Mouse (Mus musculus) limb, embryonic 11.5 days (tissue): ENCODE results near the gene Cd300c. TPM values are rescaled to one million over a fixed set of nuclear protein-coding genes. Genes with fewer than 3 reads are reported as not detected.
A peak's percentile ranks its signal among the peaks of the same experiment; 100 is the strongest.

Experiments
- ATAC-seq: fragments of 200-750 bp; cut with Nextera tagmentation; 2 replicates; pipeline ENCODE4 v1.8.0; 2017; ENCODE audit warnings: low read depth; ENCODE audit not compliant: insufficient number of reproducible peaks, low FRiP score, low TSS enrichment
- DNase-seq: peaks from one replicate; pipeline ENCODE4 v3.0.0-alpha.2; 2015; ENCODE audit warnings: low spot score
- H3K27ac ChIP-seq: fragments of 300-500 bp; sonication (generic); replicated peaks from 2 replicates; pipeline ENCODE4 v1.5.1; 2014; ENCODE audit warnings: low read depth, mild to moderate bottlenecking, low read length
- H3K27me3 ChIP-seq: fragments of 300-500 bp; sonication (generic); 2 replicates; pipeline ENCODE4 v1.6.1; 2014; ENCODE audit warnings: mild to moderate bottlenecking, low read length, mixed read lengths; ENCODE audit not compliant: control insufficient read depth, insufficient read depth
- H3K36me3 ChIP-seq: fragments of 300-500 bp; sonication (generic); 2 replicates; pipeline ENCODE4 v1.6.1; 2014; ENCODE audit warnings: mild to moderate bottlenecking, low read length, moderate library complexity, mixed read lengths; ENCODE audit not compliant: control insufficient read depth, insufficient read depth
- H3K4me1 ChIP-seq: fragments of 300-500 bp; sonication (generic); 2 replicates; pipeline ENCODE4 v1.6.1; 2014; ENCODE audit warnings: low read length, mixed read lengths; ENCODE audit not compliant: control insufficient read depth, insufficient read depth
- H3K4me2 ChIP-seq: fragments of 300-500 bp; sonication (generic); 2 replicates; pipeline ENCODE4 v1.6.1; 2014; ENCODE audit warnings: low read depth, mild to moderate bottlenecking, moderate library complexity; ENCODE audit not compliant: severe bottlenecking
- H3K4me3 ChIP-seq: fragments of 300-500 bp; sonication (generic); 2 replicates; pipeline ENCODE4 v1.5.1; 2014; ENCODE audit warnings: low read depth, low read length
- H3K9ac ChIP-seq: fragments of 300-500 bp; sonication (generic); 2 replicates; pipeline ENCODE4 v1.6.1; 2014; ENCODE audit warnings: mild to moderate bottlenecking, low read length
- H3K9me3 ChIP-seq: fragments of 300-500 bp; sonication (generic); 2 replicates; pipeline ENCODE4 v1.6.1; 2016; ENCODE audit warnings: low read length; ENCODE audit not compliant: control insufficient read depth
- WGBS: fragments of 180-500 bp; shearing (Covaris S2); extraction: QIAGEN DNeasy Blood & Tissue Kit; methylation state at CpG from one replicate; pipeline ENCODE4 v1.1.7; 2014; 5-methylcytosine and 5-hydroxymethylcytosine counted together
- polyA plus RNA-seq: library from polyadenylated mRNA; unstranded; fragments of >200 nt; fragmentation: Nextera tagmentation; extraction: Ambion mirVana; gene quantifications from 2 replicates; pipeline ENCODE4 v1.2.1, GENCODE M21; 2014

Cd300c gene
- polyA plus RNA-seq, 1 experiment from 2014 or later, result not detected

- Histone ChIP-seq H3K9me3 (no peaks in the 10 kb centered on the region), H3K27ac (no peak overlapping the region), H3K4me3 (no peak overlapping the region), H3K4me2 (no peak overlapping the region), H3K27me3 (no peaks in the 10 kb centered on the region), H3K9ac (no peak overlapping the region), H3K4me1 (no peaks in the 10 kb centered on the region), H3K36me3 (no peaks in the 10 kb centered on the region)
- DNase-seq (no peak), ATAC-seq (no peak)
- 71% methylated on average over 1 of the region's 1 CpGs for WGBS
Observed at GRCm38 (mm10) chr11:114960369-114960768, 8.6 kb downstream of the Cd300c start.

GRCm38 (mm10) chr11:114934144-114934543 lies 34.8 kb downstream of the Cd300c start, which contains the start of gene Cd300lb:
Gene Cd300lb (minus strand): TSS chr11:114934386.
- Histone ChIP-seq H3K27ac (no peak within 1 kb of the TSS), H3K27me3 (no peaks in the 10 kb centered on the region), H3K9me3 (no peaks in the 10 kb centered on the region), H3K36me3 (no peaks in the 10 kb centered on the region), H3K4me2 (no peak within 1 kb of the TSS), H3K4me1 (no peaks in the 10 kb centered on the region), H3K9ac (no peak within 1 kb of the TSS), H3K4me3 (no peak within 1 kb of the TSS)
- DNase-seq (no peak), ATAC-seq (no peak)
- 67% methylated on average over 6 of the region's 6 CpGs for WGBS

GRCm38 (mm10) chr11:114933591-114933990 lies 35.4 kb downstream of the Cd300c start:
- H3K36me3 ChIP-seq, result no peaks in the 10 kb centered on the region
- H3K27me3 ChIP-seq, result no peaks in the 10 kb centered on the region
- no peaks in the 10 kb centered on the region for H3K4me1 ChIP-seq
- ATAC-seq, result no peak
- no peak overlapping the region for H3K4me2 ChIP-seq
- no peak for DNase-seq
- no peaks in the 10 kb centered on the region for H3K9me3 ChIP-seq
- H3K9ac ChIP-seq, result no peak overlapping the region
- no peak overlapping the region for H3K4me3 ChIP-seq
- H3K27ac ChIP-seq, result no peak overlapping the region
- WGBS, result 79% methylated on average over 4 of the region's 4 CpGs

GRCm38 (mm10) chr11:114931041-114931440 lies 37.9 kb downstream of the Cd300c start:
- Histone ChIP-seq H3K9ac (no peak overlapping the region), H3K4me2 (no peak overlapping the region), H3K27ac (no peak overlapping the region), H3K4me1 (no peaks in the 10 kb centered on the region), H3K36me3 (no peaks in the 10 kb centered on the region), H3K27me3 (no peaks in the 10 kb centered on the region), H3K4me3 (no peak overlapping the region), H3K9me3 (no peaks in the 10 kb centered on the region)
- WGBS, result 74% methylated on average over 5 of the region's 5 CpGs
- no peak for DNase-seq
- ATAC-seq, result no peak

- 88% methylated on average over 2 of the region's 2 CpGs for WGBS
- no peaks in the 10 kb centered on the region for H3K9me3 ChIP-seq
- H3K4me1 ChIP-seq, result no peaks in the 10 kb centered on the region
- no peak overlapping the region for H3K4me2 ChIP-seq
- no peaks in the 10 kb centered on the region for H3K36me3 ChIP-seq
- no peak overlapping the region for H3K4me3 ChIP-seq
- no peak for ATAC-seq
- DNase-seq, result no peak
- no peak overlapping the region for H3K9ac ChIP-seq
- H3K27ac ChIP-seq, result no peak overlapping the region
- no peaks in the 10 kb centered on the region for H3K27me3 ChIP-seq
Observed at GRCm38 (mm10) chr11:114929581-114929980, 39.4 kb downstream of the Cd300c start.

- Histone ChIP-seq H3K27ac (no peak overlapping the region), H3K4me3 (no peak overlapping the region), H3K36me3 (no peaks in the 10 kb centered on the region), H3K4me1 (no peaks in the 10 kb centered on the region), H3K4me2 (no peak overlapping the region), H3K27me3 (no peaks in the 10 kb centered on the region), H3K9me3 (no peaks in the 10 kb centered on the region), H3K9ac (no peak overlapping the region)
- DNase-seq, result peak; percentile 45
- ATAC-seq, result no peak
- WGBS, result 76% methylated on average over 4 of the region's 4 CpGs
Observed at GRCm38 (mm10) chr11:114923961-114924360, 45.0 kb downstream of the Cd300c start.

GRCm38 (mm10) chr11:114922439-114922838 lies 46.5 kb downstream of the Cd300c start:
- Histone ChIP-seq H3K9me3 (no peaks in the 10 kb centered on the region), H3K4me3 (no peak overlapping the region), H3K4me2 (no peak overlapping the region), H3K27ac (no peak overlapping the region), H3K9ac (no peak overlapping the region), H3K36me3 (no peaks in the 10 kb centered on the region), H3K27me3 (no peaks in the 10 kb centered on the region), H3K4me1 (no peaks in the 10 kb centered on the region)
- no peak for ATAC-seq
- 90% methylated on average over 4 of the region's 4 CpGs for WGBS
- DNase-seq, result no peak

- Histone ChIP-seq H3K27me3 (no peaks in the 10 kb centered on the region), H3K36me3 (no peaks in the 10 kb centered on the region), H3K9me3 (no peaks in the 10 kb centered on the region), H3K27ac (no peak overlapping the region), H3K4me1 (no peaks in the 10 kb centered on the region), H3K4me2 (no peak overlapping the region), H3K4me3 (no peak overlapping the region), H3K9ac (no peak overlapping the region)
- no peak for DNase-seq
- ATAC-seq, result no peak
- WGBS, result 80% methylated on average over 6 of the region's 6 CpGs
Observed at GRCm38 (mm10) chr11:114917120-114917519, 51.8 kb downstream of the Cd300c start.

- Histone ChIP-seq H3K36me3 (no peaks in the 10 kb centered on the region), H3K4me3 (no peak overlapping the region), H3K4me1 (no peaks in the 10 kb centered on the region), H3K4me2 (no peak overlapping the region), H3K9me3 (no peaks in the 10 kb centered on the region), H3K27me3 (no peaks in the 10 kb centered on the region), H3K9ac (no peak overlapping the region), H3K27ac (no peak overlapping the region)
- no peak for DNase-seq
- no peak for ATAC-seq
- 42% methylated on average over 7 of the region's 7 CpGs for WGBS
Observed at GRCm38 (mm10) chr11:114914978-114915377, 54.0 kb downstream of the Cd300c start.
